Mouse (Mus musculus) cerebellum, adult 9-11 months (tissue): ENCODE results near the gene Sbp.
"Not testable (repeated sequence)": the region's sequence is repeated elsewhere in the genome, so short reads cannot be mapped to it uniquely, and the experiment has no call there.

Source experiments
- DNase-seq: peaks from one replicate; pipeline ENCODE4 v3.0.0; 2022

Gene Sbp

DNA sequence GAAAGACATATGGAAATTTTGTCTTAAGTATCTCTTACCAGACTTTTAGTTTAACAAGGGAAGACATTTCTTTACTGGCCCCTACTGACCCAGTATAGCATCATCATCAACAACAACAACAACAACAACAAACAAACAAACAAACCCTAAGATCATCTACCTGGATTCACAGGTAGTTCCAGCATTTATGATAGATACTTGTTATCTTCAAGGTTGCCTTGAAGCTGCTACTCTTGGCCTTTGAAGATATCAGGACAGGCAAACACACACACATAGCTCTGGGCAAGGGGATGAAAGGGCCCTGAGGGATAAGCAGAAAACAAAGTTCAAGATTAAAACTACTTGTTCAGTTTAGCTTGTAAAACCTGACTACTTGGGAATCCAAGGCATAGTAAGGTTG lies at the start of gene Sbp:
TSS of gene Sbp (plus strand) at position 301 of the 400 bp plus-strand sequence.
- DNase-seq = no peak

DNA sequence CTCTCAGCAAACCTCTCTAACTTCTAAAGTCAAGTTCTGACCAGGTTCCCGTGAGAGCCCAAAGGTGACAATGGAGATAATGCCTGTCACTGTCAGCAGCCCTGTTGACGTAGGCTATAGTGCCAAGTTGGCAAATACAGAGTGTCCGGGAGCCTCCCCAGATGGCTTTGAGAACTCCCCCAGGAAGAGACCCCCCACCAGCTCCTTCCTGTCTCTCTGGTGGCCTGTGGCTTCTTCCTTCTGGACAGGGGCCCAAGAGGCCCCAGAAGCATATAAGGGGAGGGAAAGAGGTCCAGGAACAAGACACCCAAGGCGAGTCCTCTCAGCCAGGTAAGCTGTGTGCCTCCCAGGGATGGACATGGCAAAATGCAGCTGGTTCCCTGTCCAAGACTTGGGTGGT lies 24.3 kb upstream of the Sbp start, which contains the start of gene Dcpp3:
TSS of gene Dcpp3 (plus strand) at position 301 of the 400 bp plus-strand sequence.
- not testable (repeated sequence) for DNase-seq

GRCm38 (mm10) chr17:23924531-23925007 lies 16.9 kb upstream of the Sbp start:
- DNase-seq = peak; percentile 97

- DNase-seq = peak; percentile 89
Measured at GRCm38 (mm10) chr17:23925090-23925493, 16.4 kb upstream of the Sbp start.

DNA sequence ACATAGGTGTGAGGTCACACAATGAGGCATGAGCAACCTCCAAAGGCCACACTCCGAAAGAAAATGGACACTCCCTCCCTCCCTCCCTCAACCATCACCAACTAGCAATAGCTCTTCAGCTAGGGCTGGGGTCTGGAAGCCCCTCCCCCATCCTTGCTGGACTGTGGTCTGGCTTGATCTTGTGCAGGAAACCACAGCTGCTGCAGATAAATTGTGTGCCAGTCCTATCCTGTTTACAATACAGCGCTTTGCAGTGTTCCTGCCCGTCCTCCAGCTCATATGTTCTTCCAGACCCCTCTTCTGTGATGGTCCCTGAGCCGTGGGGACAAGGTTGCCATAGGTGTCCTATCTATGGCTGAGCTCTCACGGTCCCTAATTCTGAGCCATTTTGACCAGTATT lies 10.3 kb upstream of the Sbp start:
- no peak for DNase-seq

- DNase-seq = not testable (repeated sequence)
Measured at GRCm38 (mm10) chr17:23947486-23947885, 6.0 kb downstream of the Sbp start.

- no peak for DNase-seq
Measured at GRCm38 (mm10) chr17:23949068-23949467, 7.6 kb downstream of the Sbp start.

DNA sequence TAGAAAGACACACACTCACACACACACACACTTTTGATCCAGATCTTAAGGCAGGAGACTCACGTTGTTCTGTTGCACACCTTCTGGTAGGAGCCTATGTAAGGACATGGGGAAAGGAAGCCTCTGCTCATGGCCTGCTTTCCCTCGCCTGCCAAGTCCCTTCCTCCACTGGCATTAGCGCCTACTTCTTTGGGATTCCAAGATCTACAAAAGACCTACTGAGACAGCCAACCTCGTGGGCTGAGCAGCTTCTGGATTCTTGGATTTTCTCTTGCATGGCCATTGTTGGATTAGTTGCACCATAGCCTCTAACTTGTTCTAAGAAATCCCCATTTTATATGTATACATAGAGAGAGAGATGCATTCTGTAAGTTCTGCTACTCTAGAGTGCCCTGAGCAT lies 9.4 kb downstream of the Sbp start:
- DNase-seq = not testable (repeated sequence)

DNA sequence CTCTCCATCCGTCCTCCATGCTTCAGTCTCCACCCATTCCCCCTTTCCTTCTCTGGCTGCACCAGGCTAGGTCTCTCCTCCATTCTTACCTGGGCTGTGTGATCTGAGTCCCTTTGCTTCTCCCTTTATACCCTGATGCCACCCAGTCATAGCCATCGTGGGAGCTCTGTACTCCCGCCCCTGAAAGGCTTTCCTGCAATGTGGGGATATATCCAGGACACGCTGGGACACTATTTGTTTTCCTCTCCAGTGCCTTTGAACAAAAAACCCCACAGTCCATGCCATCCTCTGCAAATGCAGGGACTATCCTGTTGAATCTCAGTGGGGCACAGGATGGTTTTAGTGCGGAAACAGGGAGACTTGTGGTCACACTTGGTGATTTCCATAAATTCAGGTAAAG lies 13.7 kb downstream of the Sbp start, which contains the start of gene Sbpl:
TSS of gene Sbpl (minus strand) at position 101 of the 400 bp plus-strand sequence.
- no peak for DNase-seq

GRCm38 (mm10) chr17:23960084-23960738 lies 18.7 kb downstream of the Sbp start:
- DNase-seq = peak; percentile 71

GRCm38 (mm10) chr17:23961573-23962122 lies 20.2 kb downstream of the Sbp start:
- DNase-seq = no peak

DNA sequence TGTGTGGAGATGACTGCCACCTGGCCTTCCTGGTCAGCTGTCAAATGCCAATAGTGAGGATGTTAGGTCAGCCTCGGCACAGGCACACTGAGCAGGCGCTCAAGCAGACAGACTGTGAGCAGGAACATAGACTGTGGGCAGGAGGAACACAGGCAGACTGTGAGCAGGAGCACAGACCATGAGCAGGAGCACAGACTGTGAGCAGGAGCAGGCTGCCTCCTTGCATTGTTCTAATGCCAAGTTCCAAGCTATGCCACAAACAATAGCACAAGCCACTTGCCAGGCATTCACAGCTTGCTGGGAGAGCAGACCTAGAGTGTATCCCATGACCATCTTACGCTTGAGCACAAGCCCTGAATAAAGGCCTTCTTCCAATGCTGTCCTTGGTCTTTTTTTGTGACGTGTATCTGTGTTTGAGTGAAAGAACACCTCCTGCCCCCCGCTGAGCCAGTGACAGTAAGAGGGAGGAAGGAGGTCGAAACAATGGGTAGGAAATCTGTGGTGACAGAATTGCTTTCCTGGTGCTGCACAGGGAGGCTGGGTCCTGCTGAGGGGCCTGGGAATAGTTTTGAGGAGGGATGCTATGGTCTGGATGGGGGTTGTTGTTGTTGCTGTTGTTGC lies 24.4 kb downstream of the Sbp start:
- DNase-seq = peak; percentile 44

DNA sequence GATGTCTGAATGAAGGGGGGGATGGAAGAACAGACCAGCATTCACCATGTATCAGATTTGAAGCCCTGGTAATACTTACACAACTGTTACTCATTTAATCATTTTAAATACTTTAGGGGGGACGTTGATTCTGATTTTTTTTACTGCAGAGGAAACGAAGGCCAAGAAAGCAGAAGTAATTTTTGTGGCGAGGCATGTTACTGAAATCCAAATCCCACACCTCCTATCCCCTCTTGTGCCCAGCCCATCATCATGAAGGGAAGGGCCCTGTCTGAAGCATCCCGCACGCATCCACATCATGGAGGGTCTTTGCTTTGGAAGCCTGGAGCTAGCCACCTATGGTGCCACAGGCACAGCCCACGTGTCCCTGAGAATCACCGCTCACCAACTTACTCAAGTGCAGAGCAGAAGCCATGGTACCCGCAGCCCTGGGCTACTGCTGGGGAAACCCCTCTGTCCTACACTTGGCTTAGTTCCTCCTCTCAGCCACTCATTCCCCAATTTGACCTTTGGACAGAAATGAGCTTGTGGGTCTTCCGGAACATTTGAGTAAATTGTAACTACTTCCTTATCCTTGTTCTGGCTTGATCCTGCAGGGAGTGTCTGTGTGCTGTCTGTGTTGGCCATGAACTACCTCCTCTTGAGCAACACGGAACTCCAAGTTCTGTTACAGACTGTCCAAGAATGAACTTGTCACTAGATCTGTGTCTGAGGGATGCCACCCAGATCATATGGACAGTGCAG lies 25.4 kb downstream of the Sbp start:
- no peak for DNase-seq

DNA sequence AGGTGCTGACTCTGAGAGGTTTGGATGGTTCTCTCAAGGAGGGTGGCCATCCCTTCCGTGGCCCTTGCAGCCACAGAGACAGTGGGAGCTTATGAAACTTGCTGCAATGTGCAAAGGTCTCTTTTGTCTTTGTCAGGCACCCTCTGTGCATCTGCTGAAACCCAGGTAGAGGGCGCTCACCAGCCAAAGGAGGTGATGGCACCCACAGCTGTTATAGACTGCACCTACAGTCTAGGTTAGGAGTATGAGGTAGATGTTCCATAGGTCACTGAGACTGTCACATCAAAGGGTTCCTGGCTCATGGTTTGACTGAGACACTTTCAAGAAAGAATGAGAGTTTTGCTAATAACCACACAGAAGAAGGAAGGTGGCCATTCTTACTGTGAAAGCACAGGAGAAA lies 27.3 kb downstream of the Sbp start:
- DNase-seq = no peak

DNA sequence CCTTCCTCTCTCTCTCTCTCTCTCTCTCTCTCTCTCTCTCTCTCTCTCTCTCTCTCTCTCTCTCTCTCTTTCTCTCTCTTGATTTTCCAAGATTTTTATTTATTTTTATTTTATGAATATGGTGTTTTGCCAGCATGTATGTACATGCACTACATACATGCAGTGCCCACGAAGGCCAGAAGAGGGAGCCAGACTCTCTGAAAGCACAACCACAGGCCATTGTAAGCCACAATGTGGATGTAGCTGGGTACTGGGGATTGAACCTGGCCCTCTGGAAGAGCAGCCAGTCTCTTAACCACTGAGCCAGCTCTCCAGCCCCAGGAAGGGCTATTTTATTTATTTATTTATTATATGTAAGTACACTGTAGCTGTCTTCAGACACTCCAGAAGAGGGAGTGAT lies 27.8 kb downstream of the Sbp start:
- DNase-seq = peak; percentile 47

- DNase-seq = no peak
Measured at GRCm38 (mm10) chr17:23971315-23971714, 29.8 kb downstream of the Sbp start.

GRCm38 (mm10) chr17:23976665-23977064 lies 35.2 kb downstream of the Sbp start:
- DNase-seq = no peak

DNA sequence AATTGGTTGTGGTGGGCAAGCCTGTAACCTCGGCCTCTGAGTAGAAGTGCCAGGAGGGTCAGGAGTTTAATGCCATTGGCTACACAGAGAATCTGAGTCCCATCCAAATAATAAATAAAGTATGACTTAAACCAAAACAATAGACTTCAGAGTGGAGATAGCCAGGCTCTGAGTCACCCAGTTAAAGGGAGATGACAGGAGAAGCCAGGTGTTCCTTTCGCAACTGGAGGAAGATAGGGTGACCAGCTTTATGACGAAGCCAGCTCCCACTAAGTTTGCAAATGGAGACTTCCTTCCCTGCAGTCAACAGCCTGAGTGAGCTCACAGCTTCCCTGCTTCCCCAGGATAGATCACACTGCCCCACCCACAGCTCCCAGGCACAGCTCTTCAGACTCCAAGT lies 38.0 kb downstream of the Sbp start:
- DNase-seq = no peak

DNA sequence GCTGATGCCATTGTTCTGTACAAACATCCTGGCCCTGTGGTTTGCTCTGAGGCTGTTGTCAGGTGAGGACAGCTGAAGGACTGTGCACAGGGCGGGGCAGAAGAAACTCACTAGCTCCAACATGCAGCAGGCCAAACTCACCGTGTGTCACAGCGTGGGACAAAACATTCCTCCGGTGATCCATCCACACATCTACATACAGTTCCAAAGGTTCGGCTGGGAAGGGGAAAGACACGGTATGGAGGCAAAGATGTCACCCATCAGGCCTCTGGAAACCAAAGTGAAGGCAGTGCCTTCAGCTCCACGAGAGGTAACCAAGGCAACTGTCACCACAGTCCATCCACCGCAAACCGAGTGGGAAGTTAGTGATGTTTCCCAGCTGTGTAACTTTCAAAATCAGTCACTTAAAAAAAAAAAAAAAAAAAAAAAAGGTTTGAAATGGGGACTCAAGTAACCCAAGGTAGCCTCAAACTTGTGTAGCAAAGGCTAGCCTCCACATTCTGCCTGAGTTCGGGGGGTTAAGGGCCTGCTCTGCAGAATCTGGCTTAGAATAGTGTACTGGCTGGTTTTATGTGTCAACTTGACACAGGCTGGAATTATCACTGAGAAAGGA lies 38.9 kb downstream of the Sbp start, which contains the start of gene Prss30:
TSS of gene Prss30 (minus strand) at position 270 of the 613 bp plus-strand sequence.
- no peak for DNase-seq

DNA sequence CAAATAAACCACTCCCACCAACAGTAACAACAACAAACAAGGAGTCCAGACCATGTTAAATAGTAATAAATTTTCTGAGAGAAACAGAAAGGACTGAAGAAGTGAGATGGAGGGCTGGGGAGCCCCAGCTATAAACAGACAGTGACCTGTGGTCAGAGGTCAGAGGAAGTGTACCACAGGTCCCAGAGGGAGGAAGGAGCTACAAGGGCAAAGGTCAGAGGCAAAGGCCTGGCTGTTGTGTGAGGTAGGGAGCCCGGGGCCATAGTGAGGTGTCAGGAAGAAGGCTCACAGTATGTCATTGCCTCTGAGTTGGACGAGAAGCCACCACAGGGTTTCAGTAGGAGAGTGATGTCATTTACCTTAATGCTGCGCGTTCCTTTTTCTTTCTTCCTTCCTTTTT lies 41.4 kb downstream of the Sbp start:
- DNase-seq = no peak

DNA sequence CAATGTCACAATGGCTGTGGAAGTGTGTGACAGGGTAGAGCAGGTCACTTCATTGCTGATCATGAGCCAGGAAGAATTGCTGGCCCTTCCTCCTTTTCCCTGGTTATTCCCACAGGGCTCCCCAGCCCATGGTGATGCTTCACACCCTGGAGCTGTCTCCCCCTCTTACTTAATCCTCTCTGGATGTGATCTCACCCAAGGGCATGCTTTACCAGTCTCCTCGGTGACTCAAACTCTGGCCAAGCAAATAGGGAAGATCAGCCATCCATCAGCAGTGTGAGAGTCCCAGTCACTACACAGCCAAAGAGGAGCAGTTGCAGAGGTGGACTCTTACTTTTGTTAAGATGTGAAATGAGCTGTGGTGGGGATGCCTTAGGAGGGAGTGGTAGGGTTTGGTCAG lies 43.5 kb downstream of the Sbp start:
- DNase-seq = no peak

DNA sequence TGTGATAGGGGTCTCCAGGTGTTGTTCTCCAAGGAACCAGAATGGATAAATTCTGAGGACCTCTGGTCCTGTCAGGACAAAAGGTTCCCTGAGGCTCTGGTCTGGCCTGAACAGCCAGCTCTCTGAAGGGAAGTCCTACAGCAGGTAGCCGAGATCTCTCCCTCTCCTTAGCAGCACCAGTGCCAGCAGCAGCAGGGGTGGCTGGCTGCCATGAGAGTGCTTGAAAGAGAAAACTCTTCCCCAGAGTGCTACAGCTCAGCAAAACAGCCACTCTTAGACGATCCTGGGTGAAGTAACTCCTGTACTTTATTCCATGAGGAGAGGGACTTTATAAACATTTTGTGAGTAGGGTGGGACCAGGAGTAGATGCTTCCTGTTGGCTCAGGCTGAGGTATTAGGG lies 48.3 kb downstream of the Sbp start:
- DNase-seq = no peak
